Mouse (Mus musculus): ENCODE measurements around the gene Tspan9.

Gene Tspan9

GRCm38 (mm10) chr6:127981176-127981575, 162.2 kb downstream of the Tspan9 start:
- DNase-seq (ENCODE audit: low spot score): no peak

GRCm38 (mm10) chr6:127980381-127981045, 162.9 kb downstream of the Tspan9 start:
- no peak for DNase-seq (ENCODE audit: low spot score)

GRCm38 (mm10) chr6:127979831-127980230, 163.6 kb downstream of the Tspan9 start:
- no peak for DNase-seq (ENCODE audit: low spot score)

- DNase-seq (ENCODE audit: low spot score): no peak
Observed at GRCm38 (mm10) chr6:127978941-127979340, 164.5 kb downstream of the Tspan9 start.

- no peak for DNase-seq (ENCODE audit: low spot score)
Observed at GRCm38 (mm10) chr6:127976695-127977094, 166.7 kb downstream of the Tspan9 start.

GRCm38 (mm10) chr6:127974000-127974399, 169.4 kb downstream of the Tspan9 start:
- DNase-seq (ENCODE audit: low spot score): no peak

GRCm38 (mm10) chr6:127973553-127973952, 169.8 kb downstream of the Tspan9 start:
- DNase-seq (ENCODE audit: low spot score): no peak

GRCm38 (mm10) chr6:127971931-127972330, 171.5 kb downstream of the Tspan9 start:
- DNase-seq (ENCODE audit: low spot score): no peak

- DNase-seq (ENCODE audit: low spot score): no peak
Observed at GRCm38 (mm10) chr6:127970848-127971247, 172.5 kb downstream of the Tspan9 start.

- DNase-seq (ENCODE audit: low spot score): peak; percentile 64
Observed at GRCm38 (mm10) chr6:127970120-127970519, 173.3 kb downstream of the Tspan9 start.

- DNase-seq (ENCODE audit: low spot score): no peak
Observed at GRCm38 (mm10) chr6:127969709-127970108, 173.7 kb downstream of the Tspan9 start.

- DNase-seq (ENCODE audit: low spot score): no peak
Observed at GRCm38 (mm10) chr6:127965497-127965896, 177.9 kb downstream of the Tspan9 start.

- DNase-seq (ENCODE audit: low spot score): no peak
Observed at GRCm38 (mm10) chr6:127960203-127960602, 183.2 kb downstream of the Tspan9 start.

- no peak for DNase-seq (ENCODE audit: low spot score)
Observed at GRCm38 (mm10) chr6:127956172-127956571, 187.2 kb downstream of the Tspan9 start.

- DNase-seq (ENCODE audit: low spot score): no peak
Observed at GRCm38 (mm10) chr6:127953071-127953470, 190.3 kb downstream of the Tspan9 start.

- DNase-seq (ENCODE audit: low spot score): no peak
Observed at GRCm38 (mm10) chr6:127949885-127950284, 193.5 kb downstream of the Tspan9 start.

- no peak for DNase-seq (ENCODE audit: low spot score)
Observed at GRCm38 (mm10) chr6:127948656-127949055, 194.7 kb downstream of the Tspan9 start.

GRCm38 (mm10) chr6:127945725-127946124, 197.7 kb downstream of the Tspan9 start:
- DNase-seq (ENCODE audit: low spot score): peak; percentile 60

- DNase-seq (ENCODE audit: low spot score): no peak
Observed at GRCm38 (mm10) chr6:127942421-127942820, 201.0 kb downstream of the Tspan9 start.

- no peak for DNase-seq (ENCODE audit: low spot score)
Observed at GRCm38 (mm10) chr6:127935105-127935504, 208.3 kb downstream of the Tspan9 start.

GRCm38 (mm10) chr6:127933841-127934240, 209.6 kb downstream of the Tspan9 start:
- DNase-seq (ENCODE audit: low spot score): no peak

GRCm38 (mm10) chr6:127932697-127933096, 210.7 kb downstream of the Tspan9 start:
- no peak for DNase-seq (ENCODE audit: low spot score)

GRCm38 (mm10) chr6:127928682-127929081, 214.7 kb downstream of the Tspan9 start:
- no peak for DNase-seq (ENCODE audit: low spot score)

GRCm38 (mm10) chr6:127925915-127926314, 217.5 kb downstream of the Tspan9 start:
- DNase-seq (ENCODE audit: low spot score): peak; percentile 35
